ENCODE assay signal across 16 mouse cellular contexts in the genomic region with DNA sequence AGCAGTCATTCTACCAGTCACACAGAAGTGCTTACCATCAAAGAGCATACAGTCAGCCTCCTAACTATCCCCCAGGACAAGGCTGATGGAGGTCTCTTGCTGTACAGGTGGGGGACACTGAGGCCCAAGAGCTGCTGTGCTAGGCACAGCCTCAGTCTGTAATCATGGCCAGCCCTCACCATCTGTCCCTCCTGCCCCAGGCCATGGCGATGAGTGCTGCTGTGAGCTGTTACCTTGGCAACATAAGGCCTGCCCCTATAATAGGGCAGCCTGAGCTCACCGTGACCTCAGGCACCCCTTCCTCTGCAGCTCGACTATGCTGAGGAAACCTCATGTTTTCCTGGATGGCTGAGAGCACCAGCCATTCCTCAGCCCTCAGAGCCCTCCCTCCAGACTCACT. TPM values are rescaled to one million over a fixed set of nuclear protein-coding genes. Genes with fewer than 3 reads are reported as not detected.
DNase-seq lines count a peak whose midpoint lies in the region; ATAC-seq lines count a peak whose summit lies in the region.
"Had no signal": no experiment of that assay in that cellular context is flagged by ENCODE, and none has a peak within 500 bp of the region (broad histone marks: within the 10 kb centered on the region; RNA-seq: fewer than 3 reads in every experiment).

No protein-coding gene starts in this region.

- H3K4me1 ChIP-seq in midbrain, embryonic 12.5 days: peaks cover 26% of the 10 kb centered on the region
- peaks cover 32% of the 10 kb centered on the region for H3K4me1 ChIP-seq in midbrain, embryonic 15.5 days
- H3K4me1 ChIP-seq in neural tube, embryonic 13.5 days (replicated peaks): peaks cover 61% of the 10 kb centered on the region
- H3K4me1 ChIP-seq: liver, embryonic 15.5 days had no signal

- H3K4me2 ChIP-seq in midbrain, embryonic 12.5 days (replicated peaks): no peak overlapping the region
- H3K4me2 ChIP-seq in midbrain, embryonic 15.5 days: no peak overlapping the region
- H3K4me2 ChIP-seq in neural tube, embryonic 13.5 days: no peak overlapping the region
- H3K4me2 ChIP-seq: limb, embryonic 13.5 days; liver, embryonic 15.5 days had no signal

- ATAC-seq in midbrain, embryonic 12.5 days (ENCODE audit: low FRiP score, low read depth): peak; percentile 47
- ATAC-seq in midbrain, embryonic 15.5 days (replicated peaks): no peak
- ATAC-seq in hematopoietic stem cell, adult 5-6 weeks (replicated peaks in 1 of 2; ENCODE audit: insufficient read depth in 1 of 2, low FRiP score in 2 of 2, low TSS enrichment in 1 of 2, low read depth in 1 of 2, poor library complexity in 2 of 2, severe bottlenecking in 2 of 2): peak; percentile 31 to 33; a peak in 2 of 4 replicates
- ATAC-seq in neural tube, embryonic 13.5 days (ENCODE audit: low read depth): 0 out of 2 replicates have a peak, but pooled peaks have one; percentile 29
- ATAC-seq: activated CD4-positive, CD25-positive, alpha-beta regulatory T cell, adult 4 months; inflammation-experienced regulatory T-cells, adult 6 months had no signal

- no peak overlapping the region for H3K9ac ChIP-seq in midbrain, embryonic 12.5 days (replicated peaks)
- H3K9ac ChIP-seq in midbrain, embryonic 15.5 days: no peak overlapping the region
- 0 out of 2 replicates have a peak overlapping the region, but pooled peaks have one; percentile 12 for H3K9ac ChIP-seq in neural tube, embryonic 13.5 days
- H3K9ac ChIP-seq: limb, embryonic 13.5 days; liver, embryonic 15.5 days had no signal

- WGBS in midbrain, embryonic 12.5 days: 17% methylated on average over 3 of the region's 3 CpGs
- WGBS in midbrain, embryonic 15.5 days: 11% methylated on average over 3 of the region's 3 CpGs
- WGBS in neural tube, embryonic 13.5 days: 6% methylated on average over 3 of the region's 3 CpGs

- H3K36me3 ChIP-seq in midbrain, embryonic 12.5 days: no peaks in the 10 kb centered on the region
- peaks cover 10% of the 10 kb centered on the region; the same call in 1 of the 2 replicates for H3K36me3 ChIP-seq in midbrain, embryonic 15.5 days (replicated peaks)
- peaks cover 5% of the 10 kb centered on the region; the same call in 1 of the 2 replicates for H3K36me3 ChIP-seq in neural tube, embryonic 13.5 days
- H3K36me3 ChIP-seq: limb, embryonic 13.5 days; liver, embryonic 15.5 days had no signal

- peak; percentile 55 for DNase-seq in embryo, embryonic 10 days (ENCODE audit: low spot score)
- no peak for DNase-seq in embryo, embryonic 9.5 days (ENCODE audit: extremely low spot score)
- DNase-seq in layer of hippocampus, postnatal 14 days (ENCODE audit: low spot score in 2 of 2): no peak
- DNase-seq in ovary, postnatal 36 days (ENCODE audit: low spot score): no peak
- DNase-seq: cerebellum, postnatal 36 days; lung, postnatal 14 days; right cerebral cortex, postnatal 25 days; thymus, adult 18-20 months had no signal

- peaks cover 19% of the 10 kb centered on the region for H3K27me3 ChIP-seq in midbrain, embryonic 12.5 days
- 0 out of 2 replicates have a peak, but pooled peaks cover 2% of the 10 kb centered on the region for H3K27me3 ChIP-seq in midbrain, embryonic 15.5 days (replicated peaks)
- peaks cover 7% of the 10 kb centered on the region for H3K27me3 ChIP-seq in neural tube, embryonic 13.5 days

- no peak overlapping the region for H3K27ac ChIP-seq in midbrain, embryonic 12.5 days (replicated peaks)
- no peak overlapping the region for H3K27ac ChIP-seq in midbrain, embryonic 15.5 days
- no peak overlapping the region for H3K27ac ChIP-seq in neural tube, embryonic 13.5 days (replicated peaks)
- H3K27ac ChIP-seq: limb, embryonic 13.5 days; liver, embryonic 15.5 days had no signal

- H3K9me3 ChIP-seq in midbrain, embryonic 12.5 days: no peaks in the 10 kb centered on the region
- no peaks in the 10 kb centered on the region for H3K9me3 ChIP-seq in midbrain, embryonic 15.5 days
- no peaks in the 10 kb centered on the region for H3K9me3 ChIP-seq in neural tube, embryonic 13.5 days
- H3K9me3 ChIP-seq: limb, embryonic 13.5 days; liver, embryonic 15.5 days had no signal

- H3K4me3 ChIP-seq in midbrain, embryonic 12.5 days: no peak overlapping the region
- H3K4me3 ChIP-seq in midbrain, embryonic 15.5 days: no peak overlapping the region
- H3K4me3 ChIP-seq in neural tube, embryonic 13.5 days: no peak overlapping the region
- H3K4me3 ChIP-seq: limb, embryonic 13.5 days; liver, embryonic 15.5 days had no signal

RNA-seq across cellular contexts. Expression of a gene that starts 7.0 kb away (rescaled TPM):
- 5.8 and 7.5 TPM in 2 replicates for polyA plus RNA-seq in midbrain, embryonic 12.5 days (2016; fragmentation: Nextera tagmentation; extraction: Ambion mirVana)
- 16.4 and 18.4 TPM in 2 replicates for polyA plus RNA-seq in midbrain, embryonic 15.5 days (2015; fragmentation: Nextera tagmentation; extraction: Ambion mirVana)
- 17.8 and 28.7 TPM in 2 replicates for total RNA-seq in hematopoietic stem cell, adult 5-6 weeks (2017)
- 8.6 and 9.6 TPM in 2 replicates for polyA plus RNA-seq in neural tube, embryonic 13.5 days (2015; fragmentation: Nextera tagmentation; extraction: Ambion mirVana)
- 10 to 100 TPM; 45.2 to 50.8 TPM for total RNA-seq in layer of hippocampus, postnatal 14 days (2021)

RNA-seq across cellular contexts. Expression of a gene that starts 19.4 kb away (rescaled TPM):
- 52.9 and 56.6 TPM in 2 replicates for polyA plus RNA-seq in midbrain, embryonic 12.5 days (2016; fragmentation: Nextera tagmentation; extraction: Ambion mirVana)
- 60.6 and 60.8 TPM in 2 replicates for polyA plus RNA-seq in midbrain, embryonic 15.5 days (2015; fragmentation: Nextera tagmentation; extraction: Ambion mirVana)
- 17.9 and 21.9 TPM in 2 replicates for total RNA-seq in hematopoietic stem cell, adult 5-6 weeks (2017)
- polyA plus RNA-seq in neural tube, embryonic 13.5 days (2015; fragmentation: Nextera tagmentation; extraction: Ambion mirVana): 55.1 and 74.8 TPM in 2 replicates
- 10 to 100 TPM in 1 of 2 experiments, 1 to 10 TPM in 1; 7.5 to 11.1 TPM for total RNA-seq in layer of hippocampus, postnatal 14 days (2021)

RNA-seq across cellular contexts. Expression of a gene that starts 53.7 kb away (rescaled TPM):
- polyA plus RNA-seq in midbrain, embryonic 12.5 days (2016; fragmentation: Nextera tagmentation; extraction: Ambion mirVana): 26.8 and 28.6 TPM in 2 replicates
- 57.4 and 60.2 TPM in 2 replicates for polyA plus RNA-seq in midbrain, embryonic 15.5 days (2015; fragmentation: Nextera tagmentation; extraction: Ambion mirVana)
- total RNA-seq in hematopoietic stem cell, adult 5-6 weeks (2017): 6.0 and 7.8 TPM in 2 replicates
- 35.0 and 41.4 TPM in 2 replicates for polyA plus RNA-seq in neural tube, embryonic 13.5 days (2015; fragmentation: Nextera tagmentation; extraction: Ambion mirVana)
- total RNA-seq in layer of hippocampus, postnatal 14 days (2021): 10 to 100 TPM; 47.1 to 47.2 TPM

RNA-seq across cellular contexts. Expression of a gene that starts 54.5 kb away (rescaled TPM):
- not detected in 2 replicates for polyA plus RNA-seq in midbrain, embryonic 12.5 days (2016; fragmentation: Nextera tagmentation; extraction: Ambion mirVana)
- 0.06 and 0.11 TPM in 2 replicates for polyA plus RNA-seq in midbrain, embryonic 15.5 days (2015; fragmentation: Nextera tagmentation; extraction: Ambion mirVana)
- total RNA-seq in hematopoietic stem cell, adult 5-6 weeks (2017): 14.8 and 15.9 TPM in 2 replicates
- not detected in 2 replicates for polyA plus RNA-seq in neural tube, embryonic 13.5 days (2015; fragmentation: Nextera tagmentation; extraction: Ambion mirVana)
- total RNA-seq in layer of hippocampus, postnatal 14 days (2021): not detected
